Mouse (Mus musculus): ENCODE measurements around the gene Tab2. TPM values are rescaled to one million over a fixed set of nuclear protein-coding genes. Genes with fewer than 3 reads are reported as not detected.

Tab2 gene
- polyA plus RNA-seq, 1 experiment from 2014 or later: 14.1 TPM

- Histone ChIP-seq H3K4me1 (no peaks in the 10 kb centered on the region), H3K9me3 (replicated peaks) (no peaks in the 10 kb centered on the region; the same call in 1 of the 2 replicates), H3K36me3 (no peaks in the 10 kb centered on the region), H3K4me3 (no peak overlapping the region), H3K27ac (replicated peaks) (no peak overlapping the region), H3K27me3 (ENCODE audit: low read depth, poor library complexity, severe bottlenecking) (0 out of 2 replicates have a peak, but pooled peaks cover 5% of the 10 kb centered on the region)
- 81% methylated on average over 7 of the region's 7 CpGs for WGBS
- DNase-seq (ENCODE audit: low spot score): no peak
Measured at GRCm38 (mm10) chr10:7874194-7874593, 81.8 kb downstream of the Tab2 start.

GRCm38 (mm10) chr10:7871381-7872020, 84.5 kb downstream of the Tab2 start:
- H3K27me3 ChIP-seq (ENCODE audit: low read depth, poor library complexity, severe bottlenecking): peaks cover 31% of the 10 kb centered on the region
- H3K9me3 ChIP-seq (replicated peaks): no peaks in the 10 kb centered on the region; the same call in 1 of the 2 replicates
- peaks cover 10% of the 10 kb centered on the region for H3K4me1 ChIP-seq
- H3K27ac ChIP-seq (replicated peaks): no peak overlapping the region
- DNase-seq (ENCODE audit: low spot score): no peak
- H3K36me3 ChIP-seq: no peaks in the 10 kb centered on the region
- H3K4me3 ChIP-seq: no peak overlapping the region
- WGBS: 92% methylated on average over 5 of the region's 5 CpGs

- 76% methylated on average over 11 of the region's 11 CpGs for WGBS
- DNase-seq (ENCODE audit: low spot score): peak; percentile 38
- Histone ChIP-seq H3K4me3 (no peak overlapping the region), H3K27me3 (ENCODE audit: low read depth, poor library complexity, severe bottlenecking) (peaks cover 36% of the 10 kb centered on the region), H3K9me3 (replicated peaks) (no peaks in the 10 kb centered on the region; the same call in 1 of the 2 replicates), H3K36me3 (no peaks in the 10 kb centered on the region), H3K27ac (replicated peaks) (no peak overlapping the region), H3K4me1 (peaks cover 10% of the 10 kb centered on the region)
Measured at GRCm38 (mm10) chr10:7870571-7871315, 85.3 kb downstream of the Tab2 start.

DNA sequence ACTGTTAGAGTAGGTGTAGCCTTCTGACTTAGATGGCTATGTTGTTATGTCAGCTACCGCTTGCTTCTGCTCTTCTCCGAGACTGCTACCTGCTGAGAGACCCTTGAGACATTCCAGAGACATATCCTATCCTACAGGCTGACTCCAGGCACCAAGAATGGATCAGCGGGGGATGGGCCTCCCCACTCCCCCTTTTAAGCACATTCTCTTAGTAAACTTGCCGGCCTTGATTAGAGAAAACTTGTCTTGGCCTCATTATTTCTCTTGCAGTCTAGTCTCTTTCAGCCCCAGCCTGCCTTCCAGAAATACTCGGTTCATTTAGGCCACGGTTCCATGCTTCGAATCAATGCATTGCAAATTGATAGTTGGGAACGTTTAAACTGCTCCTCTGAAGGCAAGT, 86.3 kb downstream of the Tab2 start:
- 64% methylated on average over 8 of the region's 8 CpGs for WGBS
- H3K27ac ChIP-seq (replicated peaks): no peak overlapping the region
- H3K36me3 ChIP-seq: no peaks in the 10 kb centered on the region
- no peaks in the 10 kb centered on the region; the same call in 1 of the 2 replicates for H3K9me3 ChIP-seq (replicated peaks)
- peaks cover 10% of the 10 kb centered on the region for H3K4me1 ChIP-seq
- H3K4me3 ChIP-seq: no peak overlapping the region
- peaks cover 36% of the 10 kb centered on the region for H3K27me3 ChIP-seq (ENCODE audit: low read depth, poor library complexity, severe bottlenecking)
- DNase-seq (ENCODE audit: low spot score): no peak

GRCm38 (mm10) chr10:7867666-7868030, 88.4 kb downstream of the Tab2 start:
- Histone ChIP-seq H3K4me1 (peaks cover 10% of the 10 kb centered on the region), H3K27me3 (ENCODE audit: low read depth, poor library complexity, severe bottlenecking) (peaks cover 36% of the 10 kb centered on the region), H3K9me3 (replicated peaks) (no peaks in the 10 kb centered on the region; the same call in 1 of the 2 replicates), H3K36me3 (no peaks in the 10 kb centered on the region), H3K27ac (replicated peaks) (peak overlapping the region; percentile 57), H3K4me3 (peak overlapping the region; percentile 57)
- DNase-seq (ENCODE audit: low spot score): no peak
- WGBS: 21% methylated on average over 21 of the region's 21 CpGs

DNA sequence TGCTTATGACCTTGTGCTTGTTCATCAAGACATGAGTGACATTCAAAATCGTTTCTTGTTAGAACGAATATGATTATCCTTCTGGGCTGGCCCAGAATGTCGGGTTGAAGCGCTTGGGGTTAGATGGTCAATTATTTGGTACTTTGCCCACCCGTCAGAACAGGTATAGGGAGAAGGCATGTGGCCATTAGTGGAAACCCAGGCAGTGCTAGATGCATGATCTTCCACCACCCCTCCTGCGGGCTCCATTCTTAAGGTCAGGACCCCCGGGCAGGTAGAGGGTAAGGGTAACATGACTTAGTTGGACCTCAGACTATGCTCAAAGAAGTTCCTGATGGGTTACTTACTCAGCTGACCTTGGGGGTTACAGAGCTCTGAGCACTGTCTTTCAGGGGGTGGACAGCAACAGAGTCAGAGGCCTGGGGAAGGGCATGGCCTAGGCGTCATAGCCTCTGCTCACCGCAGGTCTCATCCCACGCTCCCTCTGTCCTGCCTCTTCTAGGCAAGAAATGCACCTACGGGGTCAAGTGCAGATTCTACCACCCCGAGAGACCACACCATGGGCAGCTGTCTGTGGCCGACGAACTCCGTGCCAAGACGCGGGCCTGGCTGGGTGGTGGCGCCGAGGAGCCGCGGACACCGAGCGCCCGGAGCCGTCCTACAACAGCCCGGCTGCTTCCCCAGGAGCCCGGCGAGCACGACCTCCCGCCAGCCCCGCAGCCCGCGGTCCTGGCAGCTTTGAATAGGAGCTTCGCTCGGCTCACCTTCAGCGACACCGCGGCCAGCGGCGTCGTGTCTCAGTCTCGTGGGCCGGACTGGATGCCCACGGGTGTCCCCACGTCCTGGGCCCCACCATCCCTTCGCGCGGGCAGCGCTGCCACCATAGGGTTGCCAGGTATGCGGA, 89.0 kb downstream of the Tab2 start:
- Histone ChIP-seq H3K4me1 (peaks cover 10% of the 10 kb centered on the region), H3K9me3 (replicated peaks) (no peaks in the 10 kb centered on the region), H3K27me3 (ENCODE audit: low read depth, poor library complexity, severe bottlenecking) (peaks cover 36% of the 10 kb centered on the region), H3K4me3 (peak overlapping the region; percentile 57), H3K27ac (replicated peaks) (peak overlapping the region; percentile 57), H3K36me3 (no peaks in the 10 kb centered on the region)
- WGBS: 18% methylated on average over 50 of the region's 50 CpGs
- peak; percentile 46 for DNase-seq (ENCODE audit: low spot score)

DNA sequence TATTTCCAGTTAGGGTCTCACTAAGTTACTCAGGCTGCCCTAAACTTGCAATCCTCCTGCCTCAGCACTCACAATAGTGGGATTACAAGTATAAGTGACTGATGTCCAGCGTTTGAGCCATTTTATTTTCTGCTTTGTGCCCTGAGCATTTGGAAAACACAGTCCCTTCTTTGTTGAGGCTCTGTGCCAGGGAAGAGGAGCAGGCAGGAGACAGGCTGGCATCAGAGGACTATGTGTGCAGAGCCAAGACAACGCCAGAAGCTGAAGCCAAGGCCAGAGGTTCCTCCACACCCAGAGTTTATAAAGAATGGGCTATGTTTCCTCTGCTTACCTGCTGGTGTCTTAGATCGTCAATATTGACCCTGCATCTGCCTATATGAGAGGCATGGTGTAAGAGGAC, 91.2 kb downstream of the Tab2 start:
- H3K36me3 ChIP-seq: no peaks in the 10 kb centered on the region

GRCm38 (mm10) chr10:7864184-7864583, 91.8 kb downstream of the Tab2 start:
- Histone ChIP-seq H3K36me3 (no peaks in the 10 kb centered on the region), H3K4me3 (no peak overlapping the region), H3K9me3 (replicated peaks) (no peaks in the 10 kb centered on the region), H3K27ac (replicated peaks) (no peak overlapping the region), H3K27me3 (ENCODE audit: low read depth, poor library complexity, severe bottlenecking) (peaks cover 31% of the 10 kb centered on the region), H3K4me1 (peaks cover 10% of the 10 kb centered on the region)
- 83% methylated on average over 6 of the region's 6 CpGs for WGBS
- no peak for DNase-seq (ENCODE audit: low spot score)

More for the DNA sequence above, 91.2 kb downstream of the Tab2 start:
- no peak overlapping the region for H3K4me3 ChIP-seq
- H3K27me3 ChIP-seq (ENCODE audit: low read depth, poor library complexity, severe bottlenecking): peaks cover 36% of the 10 kb centered on the region
- DNase-seq (ENCODE audit: low spot score): no peak
- peaks cover 10% of the 10 kb centered on the region for H3K4me1 ChIP-seq
- no peak overlapping the region for H3K27ac ChIP-seq (replicated peaks)
- 88% methylated on average over 3 of the region's 3 CpGs for WGBS
- no peaks in the 10 kb centered on the region for H3K9me3 ChIP-seq (replicated peaks)

DNA sequence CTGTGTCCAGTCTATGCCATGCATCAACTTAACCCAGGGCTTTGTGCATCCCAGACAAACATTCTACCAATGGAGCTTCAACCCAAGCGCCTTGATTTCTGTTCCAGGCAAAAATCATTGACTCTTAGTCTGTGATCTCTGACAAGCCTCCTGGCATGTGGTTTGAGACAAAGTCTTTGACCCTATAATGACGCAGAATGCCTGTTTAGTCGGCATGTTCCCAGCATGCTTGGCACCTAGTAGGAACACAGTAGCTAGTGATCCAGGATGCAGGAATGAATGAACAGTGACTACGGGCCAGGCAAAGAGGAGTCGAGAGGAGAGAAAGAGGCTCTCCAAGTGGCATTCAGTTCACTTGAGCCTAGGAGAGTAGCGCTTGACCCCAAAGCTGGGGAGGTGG, 92.6 kb downstream of the Tab2 start:
- no peaks in the 10 kb centered on the region for H3K36me3 ChIP-seq
- WGBS: 95% methylated on average over 6 of the region's 6 CpGs
- H3K27me3 ChIP-seq (ENCODE audit: low read depth, poor library complexity, severe bottlenecking): peaks cover 24% of the 10 kb centered on the region
- no peak overlapping the region for H3K4me3 ChIP-seq
- no peak for DNase-seq (ENCODE audit: low spot score)
- H3K27ac ChIP-seq (replicated peaks): no peak overlapping the region
- peaks cover 10% of the 10 kb centered on the region for H3K4me1 ChIP-seq
- no peaks in the 10 kb centered on the region for H3K9me3 ChIP-seq (replicated peaks)

- DNase-seq (ENCODE audit: low spot score): no peak
- Histone ChIP-seq H3K36me3 (no peaks in the 10 kb centered on the region), H3K4me3 (no peak overlapping the region), H3K4me1 (peaks cover 3% of the 10 kb centered on the region), H3K27me3 (ENCODE audit: low read depth, poor library complexity, severe bottlenecking) (peaks cover 11% of the 10 kb centered on the region), H3K9me3 (replicated peaks) (no peaks in the 10 kb centered on the region), H3K27ac (replicated peaks) (no peak overlapping the region)
- 93% methylated on average over 25 of the region's 25 CpGs for WGBS
Measured at GRCm38 (mm10) chr10:7861937-7862657, 93.9 kb downstream of the Tab2 start.

GRCm38 (mm10) chr10:7861259-7861936, 94.6 kb downstream of the Tab2 start:
- Histone ChIP-seq H3K4me3 (no peak overlapping the region), H3K9me3 (replicated peaks) (no peaks in the 10 kb centered on the region), H3K27ac (replicated peaks) (no peak overlapping the region), H3K27me3 (ENCODE audit: low read depth, poor library complexity, severe bottlenecking) (peaks cover 4% of the 10 kb centered on the region), H3K4me1 (no peaks in the 10 kb centered on the region), H3K36me3 (no peaks in the 10 kb centered on the region)
- no peak for DNase-seq (ENCODE audit: low spot score)
- WGBS: 90% methylated on average over 14 of the region's 14 CpGs

DNA sequence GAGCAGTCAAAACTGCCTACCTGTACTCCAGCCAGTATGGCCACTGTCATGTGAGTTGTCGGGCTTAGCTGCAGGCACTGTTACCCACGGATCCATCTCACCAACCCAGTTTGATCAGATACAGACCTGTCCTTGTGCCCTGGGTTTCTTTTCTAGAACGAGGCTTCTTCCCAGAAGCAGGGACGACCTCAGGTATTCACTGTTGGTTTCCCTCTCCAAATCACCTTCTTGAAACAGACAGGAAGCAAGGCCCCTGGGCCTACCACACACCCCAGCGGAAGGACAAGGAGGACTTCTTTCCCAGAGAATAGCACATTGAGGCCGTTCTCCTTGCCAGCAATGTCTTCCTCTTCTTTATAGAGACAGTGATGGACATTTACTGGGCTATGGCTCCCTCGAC, 95.5 kb downstream of the Tab2 start:
- DNase-seq (ENCODE audit: low spot score): no peak
- Histone ChIP-seq H3K27ac (replicated peaks) (no peak overlapping the region), H3K4me1 (no peaks in the 10 kb centered on the region), H3K9me3 (replicated peaks) (no peaks in the 10 kb centered on the region), H3K36me3 (no peaks in the 10 kb centered on the region), H3K27me3 (ENCODE audit: low read depth, poor library complexity, severe bottlenecking) (no peaks in the 10 kb centered on the region), H3K4me3 (no peak overlapping the region)
- WGBS: 85% methylated on average over 7 of the region's 7 CpGs
